Mouse (Mus musculus) lung, adult 2 months (tissue): ENCODE data around the gene Recql.

Experiments
- CTCF ChIP-seq: fragments of 200-500 bp; IDR thresholded peaks from 2 replicates; pipeline ENCODE4 v1.5.1; 2011; ENCODE audit warnings: mild to moderate bottlenecking, low read length, control low read depth; ENCODE audit not compliant: insufficient read depth
- POLR2A ChIP-seq: fragments of 200-500 bp; IDR thresholded peaks from 2 replicates; pipeline ENCODE4 v1.6.1; 2011; ENCODE audit warnings: low read depth, mild to moderate bottlenecking, control low read depth, low read length, borderline replicate concordance; ENCODE audit errors: extremely low read depth

DNA sequence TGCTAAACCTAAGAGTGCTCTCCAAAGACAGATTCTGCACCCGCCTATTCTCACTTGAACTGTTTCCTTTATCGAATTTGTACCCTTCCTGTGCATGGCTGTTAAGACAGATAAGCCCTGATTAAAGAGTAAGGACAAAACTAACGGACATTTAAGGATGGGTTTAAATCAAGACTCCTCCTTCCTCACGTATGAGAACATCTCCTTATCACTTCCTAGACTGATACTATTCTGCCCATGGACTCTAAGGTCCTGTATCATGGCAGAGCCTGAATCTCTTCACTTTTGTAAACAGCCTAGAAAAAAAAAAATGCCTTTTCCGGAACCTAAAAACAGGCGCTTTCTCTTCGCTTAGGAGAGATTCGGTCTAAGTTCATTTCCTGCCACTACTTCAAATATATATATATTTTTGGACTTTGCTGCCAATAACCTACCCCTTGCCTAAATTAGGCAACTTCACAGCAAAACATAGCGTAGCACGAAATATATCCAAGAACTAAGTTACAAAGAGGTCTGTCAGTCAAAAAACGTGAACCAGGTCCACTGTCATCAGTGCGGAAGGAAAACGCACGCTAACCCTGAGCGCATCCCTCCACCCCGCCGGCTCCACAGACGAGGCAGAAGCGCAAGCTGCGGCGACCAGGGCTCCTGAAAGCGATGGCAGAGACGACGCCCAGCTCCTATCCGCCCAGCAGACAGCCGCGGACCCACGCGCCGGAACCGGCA, 439 bp downstream of the Recql start:
- TF ChIP-seq CTCF (no peak), POLR2A (no peak)
